Mouse (Mus musculus): ENCODE measurements at regions not wholly inside any gene's neighbourhood (a gene's known extent, or its start where the extent isn't known, plus 50 kb on each side); places are given as distances from the start of the nearest gene placed in this dataset.

GRCm38 (mm10) chr12:15966631-15967030, 149.9 kb upstream of the Trib2 start:
- H3K4me3 ChIP-seq (ENCODE audit: control insufficient read depth in 1 of 2, insufficient read depth in 1 of 2, low read depth in 2 of 2, low read length in 2 of 2), result no peak overlapping the region

GRCm38 (mm10) chr12:15965921-15966320, 149.2 kb upstream of the Trib2 start:
- no peaks in the 10 kb centered on the region for H3K36me3 ChIP-seq (ENCODE audit: control insufficient read depth in 1 of 2, insufficient read depth in 2 of 2, low read length in 2 of 2)
- no peaks in the 10 kb centered on the region for H3K79me2 ChIP-seq (ENCODE audit: control insufficient read depth, insufficient read depth, low read length, poor library complexity)
- H3K9ac ChIP-seq (ENCODE audit: control insufficient read depth, low read depth, low read length, poor library complexity, severe bottlenecking), result no peak overlapping the region
- TF ChIP-seq ELF1 (IDR thresholded peaks at IDR 0.05; ENCODE audit: low read depth, low read length) (no peak), RCOR1 (IDR thresholded peaks at IDR 0.05; ENCODE audit: low read depth, low read length) (no peak), UBTF (IDR thresholded peaks at IDR 0.05; ENCODE audit: borderline replicate concordance, insufficient read depth, low read depth, low read length) (no peak), SIN3A (IDR thresholded peaks at IDR 0.05; ENCODE audit: low read length) (no peak), MYB (IDR thresholded peaks at IDR 0.05; ENCODE audit: low read depth, low read length) (no peak), CTCF (IDR thresholded peaks at IDR 0.05 in 2 of 3, conservative IDR thresholded peaks at IDR 0.05 in 1 of 3; ENCODE audit: control insufficient read depth in 1 of 3, insufficient read depth in 1 of 3, low read depth in 2 of 3, low read length in 3 of 3, poor library complexity in 1 of 3, severe bottlenecking in 1 of 3) (no peak), TAL1 (IDR thresholded peaks at IDR 0.05; ENCODE audit: low read length) (no peak), USF2 (IDR thresholded peaks at IDR 0.05; ENCODE audit: borderline replicate concordance in 1 of 2, insufficient read depth in 1 of 2, low read depth in 1 of 2, low read length in 2 of 2) (no peak), POLR2AphosphoS5 (IDR thresholded peaks at IDR 0.05; ENCODE audit: borderline replicate concordance, low read depth, low read length) (no peak), BHLHE40 (IDR thresholded peaks at IDR 0.05; ENCODE audit: borderline replicate concordance, low read depth, low read length) (no peak), JUND (IDR thresholded peaks at IDR 0.05; ENCODE audit: low read depth, low read length) (no peak), POLR2A (IDR thresholded peaks at IDR 0.05; ENCODE audit: control insufficient read depth in 1 of 2, insufficient read depth in 1 of 2, low read depth in 1 of 2, low read length in 2 of 2, poor library complexity in 1 of 2) (no peak), KAT2A (conservative IDR thresholded peaks at IDR 0.05; ENCODE audit: low read depth, low read length) (no peak), ETS1 (IDR thresholded peaks at IDR 0.05; ENCODE audit: low read depth, low read length) (no peak)
- no peak overlapping the region for H3K4me3 ChIP-seq (ENCODE audit: control insufficient read depth in 1 of 2, insufficient read depth in 1 of 2, low read depth in 2 of 2, low read length in 2 of 2)
- no peaks in the 10 kb centered on the region for H3K27me3 ChIP-seq (ENCODE audit: control insufficient read depth in 1 of 2, insufficient read depth in 2 of 2, low read length in 2 of 2)
- H3K4me1 ChIP-seq (ENCODE audit: control insufficient read depth in 1 of 2, insufficient read depth in 2 of 2, low read length in 2 of 2), result no peaks in the 10 kb centered on the region; a peak in 1 of 4 replicates
- H3K27ac ChIP-seq (ENCODE audit: control insufficient read depth, low read depth, low read length), result no peak overlapping the region
- no peaks in the 10 kb centered on the region for H3K9me3 ChIP-seq (replicated peaks; ENCODE audit: insufficient read depth, low read length)
- DNase-seq (ENCODE audit: low read depth, low spot score), result no peak

More at GRCm38 (mm10) chr12:15966631-15967030, 149.9 kb upstream of the Trib2 start:
- Histone ChIP-seq H3K79me2 (ENCODE audit: control insufficient read depth, insufficient read depth, low read length, poor library complexity) (no peaks in the 10 kb centered on the region), H3K4me1 (ENCODE audit: control insufficient read depth in 1 of 2, insufficient read depth in 2 of 2, low read length in 2 of 2) (no peaks in the 10 kb centered on the region; a peak in 1 of 4 replicates), H3K9ac (ENCODE audit: control insufficient read depth, low read depth, low read length, poor library complexity, severe bottlenecking) (no peak overlapping the region), H3K9me3 (replicated peaks; ENCODE audit: insufficient read depth, low read length) (no peaks in the 10 kb centered on the region), H3K36me3 (ENCODE audit: control insufficient read depth in 1 of 2, insufficient read depth in 2 of 2, low read length in 2 of 2) (no peaks in the 10 kb centered on the region), H3K27ac (ENCODE audit: control insufficient read depth, low read depth, low read length) (no peak overlapping the region), H3K27me3 (ENCODE audit: control insufficient read depth in 1 of 2, insufficient read depth in 2 of 2, low read length in 2 of 2) (no peaks in the 10 kb centered on the region)
- TF ChIP-seq BHLHE40 (IDR thresholded peaks at IDR 0.05; ENCODE audit: borderline replicate concordance, low read depth, low read length) (no peak), NELFE (IDR thresholded peaks at IDR 0.05; ENCODE audit: low read depth, low read length) (no peak), USF2 (IDR thresholded peaks at IDR 0.05; ENCODE audit: borderline replicate concordance in 1 of 2, insufficient read depth in 1 of 2, low read depth in 1 of 2, low read length in 2 of 2) (no peak), EP300 (IDR thresholded peaks at IDR 0.05; ENCODE audit: low read depth in 1 of 2, low read length in 2 of 2) (no peak), TBP (IDR thresholded peaks at IDR 0.05; ENCODE audit: low read depth, low read length) (no peak), MXI1 (IDR thresholded peaks at IDR 0.05; ENCODE audit: low read depth, low read length) (no peak), TCF12 (IDR thresholded peaks at IDR 0.05; ENCODE audit: low read depth, low read length) (no peak), RAD21 (IDR thresholded peaks at IDR 0.05; ENCODE audit: low read depth, low read length) (no peak), GATA1 (IDR thresholded peaks at IDR 0.05; ENCODE audit: low read depth, low read length) (no peak), E2F4 (IDR thresholded peaks at IDR 0.05; ENCODE audit: borderline replicate concordance, low read depth, low read length) (no peak), ZKSCAN1 (IDR thresholded peaks at IDR 0.05; ENCODE audit: low read depth, low read length) (no peak), MAX (IDR thresholded peaks at IDR 0.05; ENCODE audit: low read length) (no peak), RCOR1 (IDR thresholded peaks at IDR 0.05; ENCODE audit: low read depth, low read length) (no peak), TAL1 (IDR thresholded peaks at IDR 0.05; ENCODE audit: low read length) (no peak), ETS1 (IDR thresholded peaks at IDR 0.05; ENCODE audit: low read depth, low read length) (no peak)
- no peak for DNase-seq (ENCODE audit: low read depth, low spot score)

Data from MEL (cell line).